Mouse (Mus musculus): ENCODE results near the gene Ccl25.

DNA sequence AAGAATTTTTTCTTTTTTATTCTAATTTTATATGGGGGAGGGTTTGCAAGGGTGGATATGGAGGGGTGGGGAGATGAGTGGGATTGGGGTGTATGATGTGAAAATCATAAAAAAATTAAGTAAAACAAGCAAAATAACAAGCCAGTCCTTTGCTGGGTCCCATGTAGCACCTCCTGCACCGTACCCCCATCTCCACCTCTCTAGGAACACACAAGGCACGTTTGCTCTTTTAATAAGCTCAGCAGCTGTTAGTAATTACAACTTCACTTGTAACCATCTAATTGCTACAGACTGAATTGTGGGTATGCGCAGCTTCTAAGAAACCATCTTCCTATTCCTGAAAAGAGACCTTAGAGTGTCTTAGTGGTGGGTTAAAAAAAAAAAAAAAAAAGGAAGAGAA lies 15.2 kb downstream of the Ccl25 start:
- TF ChIP-seq CTCF (IDR thresholded peaks at IDR 0.05; ENCODE audit: low read depth) = no peak
- no peak for TF ChIP-seq EP300 (IDR thresholded peaks at IDR 0.05; ENCODE audit: low read depth)
